Mouse (Mus musculus) bone marrow, adult 2 months (tissue): ENCODE results near the gene Mmp28. TPM values are rescaled to one million over a fixed set of nuclear protein-coding genes. Genes with fewer than 3 reads are reported as not detected.

Experiments
- H3K27ac ChIP-seq: fragments of 200-500 bp; 2 replicates; pipeline ENCODE4 v1.5.1; 2012; ENCODE audit warnings: low read depth, mild to moderate bottlenecking, control low read depth, inconsistent platforms, low read length; ENCODE audit not compliant: control insufficient read depth, poor library complexity, insufficient read depth
- H3K4me1 ChIP-seq: fragments of 200-500 bp; 2 replicates; pipeline ENCODE4 v1.6.1; 2011; ENCODE audit warnings: low read length; ENCODE audit not compliant: control insufficient read depth, insufficient read depth
- H3K4me3 ChIP-seq: fragments of 200-500 bp; replicated peaks from 2 replicates; pipeline ENCODE3; 2011; ENCODE audit warnings: mild to moderate bottlenecking, low read depth, low read length, control low read depth; ENCODE audit not compliant: control insufficient read depth
- CTCF ChIP-seq: fragments of 200-500 bp; IDR thresholded peaks from 2 replicates; pipeline ENCODE4 v1.5.1; 2011; ENCODE audit warnings: low read length, control low read depth; ENCODE audit not compliant: control insufficient read depth, insufficient read depth
- POLR2A ChIP-seq: fragments of 200-500 bp; IDR thresholded peaks from 2 replicates; pipeline ENCODE4 v1.6.1; 2011; ENCODE audit warnings: low read depth, mild to moderate bottlenecking, control low read depth, low read length, borderline replicate concordance; ENCODE audit not compliant: control insufficient read depth
- WGBS: fragments of 180-500 bp; shearing (Covaris S2); methylation state at CpG from one replicate; pipeline ENCODE4 v1.1.7; 2018; 5-methylcytosine and 5-hydroxymethylcytosine counted together
- polyA plus RNA-seq: library from polyadenylated mRNA; stranded (reverse); fragments of >200 nt; gene quantifications from 2 replicates; pipeline ENCODE4 v1.2.4, GENCODE M21; 2011; ENCODE audit warnings: low replicate concordance; ENCODE audit not compliant: missing spikeins, insufficient read depth, insufficient read length

Gene Mmp28
- polyA plus RNA-seq, 1 experiment = 0.92 TPM

DNA sequence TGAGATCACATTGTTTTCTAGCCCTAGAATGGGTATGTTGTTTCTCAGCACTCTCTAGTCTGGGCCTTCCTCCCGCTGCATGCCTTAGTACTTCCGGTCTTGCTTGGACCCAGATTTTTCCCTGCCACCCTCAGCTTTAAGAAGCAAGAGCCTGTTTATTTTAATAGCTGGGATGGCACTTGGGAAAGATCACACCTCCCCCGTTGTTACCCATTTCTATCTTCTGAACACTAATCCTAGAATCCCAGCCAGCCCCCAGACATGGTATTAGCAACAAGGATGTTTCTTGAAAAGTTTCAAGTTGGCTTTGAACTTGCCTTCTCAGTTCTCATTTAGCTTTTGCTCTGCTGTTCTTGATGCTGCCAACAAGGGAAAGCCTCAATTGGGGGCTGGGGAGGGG lies 56.5 kb downstream of the Mmp28 start:
- Histone ChIP-seq H3K4me1 (no peaks in the 10 kb centered on the region), H3K27ac (no peak overlapping the region), H3K4me3 (no peak overlapping the region)
- WGBS = 67% methylated on average over 3 of the region's 3 CpGs
- TF ChIP-seq CTCF = no peak

DNA sequence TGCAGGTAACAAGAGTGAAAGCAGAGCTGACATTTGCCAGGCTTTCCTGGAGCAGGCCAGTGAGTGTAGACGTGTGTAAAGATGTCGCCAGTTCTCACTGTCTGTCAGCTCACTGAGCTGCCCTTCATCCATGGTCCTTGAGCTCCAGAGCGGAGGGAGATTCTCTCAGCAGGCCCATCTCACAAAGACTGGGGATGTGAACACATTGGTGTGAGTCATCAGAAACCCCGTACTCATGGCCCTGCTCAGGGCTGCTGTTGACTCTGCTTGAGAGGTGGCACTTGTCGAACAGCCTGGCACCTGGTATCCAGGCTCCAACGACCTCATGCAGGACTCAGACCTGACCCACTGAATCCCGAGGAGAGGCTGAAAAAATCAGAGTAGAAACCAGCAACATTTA lies 59.1 kb downstream of the Mmp28 start:
- WGBS = 86% methylated on average over 7 of the region's 7 CpGs
- TF ChIP-seq POLR2A = no peak
- no peak for TF ChIP-seq CTCF
- Histone ChIP-seq H3K4me1 (no peaks in the 10 kb centered on the region), H3K27ac (no peak overlapping the region), H3K4me3 (no peak overlapping the region)

DNA sequence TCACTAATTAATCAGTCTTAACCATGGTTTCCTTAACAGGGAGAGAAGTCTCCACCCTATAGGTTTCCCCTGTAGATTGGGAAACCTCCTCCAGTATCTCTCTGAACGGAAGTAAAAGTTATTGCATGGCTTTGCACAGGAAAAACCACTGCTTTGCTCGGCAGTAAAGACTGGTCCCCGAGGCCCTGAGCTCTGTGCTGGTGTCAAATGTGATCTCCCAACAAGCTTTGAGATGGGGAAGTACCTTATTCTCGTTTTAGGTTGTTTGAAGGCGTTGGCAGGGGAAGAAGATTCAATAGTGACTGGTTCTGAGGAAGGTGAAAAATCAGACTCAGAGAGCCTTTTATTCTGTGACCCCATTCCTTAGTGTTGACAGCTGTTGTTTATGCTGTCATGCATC lies 64.1 kb downstream of the Mmp28 start:
- 38% methylated on average over 5 of the region's 5 CpGs for WGBS
- Histone ChIP-seq H3K27ac (no peak overlapping the region), H3K4me1 (peaks cover 3% of the 10 kb centered on the region), H3K4me3 (no peak overlapping the region)
- TF ChIP-seq CTCF = no peak
- no peak for TF ChIP-seq POLR2A

DNA sequence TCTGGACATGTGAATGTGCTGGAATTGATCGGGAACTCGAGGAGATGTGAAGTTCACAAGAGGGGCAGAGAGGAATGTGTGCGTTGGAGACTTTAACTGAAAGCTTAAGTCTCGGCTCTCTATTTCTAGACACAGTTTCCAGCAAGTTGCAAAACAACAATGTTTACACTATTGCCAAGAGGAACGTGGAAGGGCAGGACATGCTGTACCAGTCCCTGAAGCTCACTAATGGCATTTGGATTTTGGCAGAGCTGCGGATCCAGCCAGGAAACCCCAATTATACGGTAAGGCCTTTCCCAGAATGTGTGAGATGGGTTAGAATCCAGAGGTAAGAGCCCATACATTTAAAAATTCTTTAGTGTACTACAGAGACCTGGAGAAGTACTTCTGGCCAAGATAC lies 65.2 kb downstream of the Mmp28 start:
- no peak overlapping the region for H3K27ac ChIP-seq
- peaks cover 3% of the 10 kb centered on the region for H3K4me1 ChIP-seq
- TF ChIP-seq POLR2A (no peak), CTCF (no peak)
- no peak overlapping the region for H3K4me3 ChIP-seq
- WGBS = 73% methylated on average over 7 of the region's 7 CpGs

DNA sequence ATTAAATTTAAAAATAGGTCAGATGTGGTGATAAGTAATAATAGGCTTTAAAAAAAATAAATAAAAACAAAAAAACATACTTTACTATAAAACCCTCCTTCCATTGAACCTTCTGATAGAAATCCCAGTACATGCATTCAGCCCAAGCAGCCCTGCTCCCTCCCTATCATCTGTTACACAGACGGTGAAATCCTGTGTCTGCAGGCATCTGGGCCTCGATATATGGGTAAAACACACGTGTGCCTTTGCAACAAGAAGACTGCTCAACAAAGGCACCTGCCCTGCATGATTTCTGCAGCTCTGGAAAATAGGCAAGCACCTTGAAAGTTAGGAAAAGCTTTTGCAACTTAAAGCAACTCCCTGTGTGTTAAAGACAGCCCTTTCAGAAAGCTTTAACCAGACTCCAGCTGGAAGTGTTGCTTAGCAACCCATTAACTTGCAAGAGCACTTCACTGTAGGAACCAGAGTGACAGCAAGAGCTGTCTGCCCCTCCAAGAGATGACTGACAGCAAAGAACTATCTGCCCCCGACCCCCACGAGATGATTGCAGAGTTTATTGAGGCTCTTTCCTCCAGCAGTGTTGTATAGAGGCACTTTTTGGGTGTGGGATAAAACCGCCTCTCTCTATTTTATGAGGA lies 68.0 kb downstream of the Mmp28 start:
- TF ChIP-seq CTCF = no peak
- TF ChIP-seq POLR2A = no peak
- no peak overlapping the region for H3K27ac ChIP-seq
- H3K4me1 ChIP-seq = peaks cover 3% of the 10 kb centered on the region
- WGBS = 77% methylated on average over 6 of the region's 6 CpGs
- no peak overlapping the region for H3K4me3 ChIP-seq

DNA sequence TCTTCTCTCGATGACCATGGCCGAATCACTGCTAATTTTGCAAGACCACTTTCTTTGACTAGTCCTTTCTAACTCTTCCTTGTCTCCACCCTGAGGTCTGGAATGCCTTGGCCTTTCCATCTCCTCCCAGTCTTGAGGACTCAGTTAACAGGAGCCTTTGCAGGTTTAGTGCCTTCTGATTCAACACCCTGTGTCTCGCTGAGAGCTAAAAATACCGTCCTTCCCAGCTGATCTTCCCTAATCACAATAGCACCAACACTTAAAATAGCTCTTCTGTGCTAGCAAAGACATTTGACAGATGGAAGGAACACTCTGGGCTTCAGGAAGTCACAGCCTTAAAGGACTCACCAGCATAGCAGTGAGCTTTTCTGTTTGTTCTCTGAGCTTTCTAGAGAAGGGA lies 69.8 kb downstream of the Mmp28 start:
- 87% methylated on average over 4 of the region's 4 CpGs for WGBS

More for the DNA sequence above, 69.8 kb downstream of the Mmp28 start:
- Histone ChIP-seq H3K27ac (no peak overlapping the region), H3K4me3 (no peak overlapping the region), H3K4me1 (peaks cover 2% of the 10 kb centered on the region)
- no peak for TF ChIP-seq POLR2A

Other genes starting within 250 kb of the Mmp28 start
- 24.0 and 30.8 TPM in 2 replicates for gene Slfn14, start 176.3 kb downstream of the Mmp28 start, polyA plus RNA-seq
- 43.7 and 59.2 TPM in 2 replicates for gene Ap2b1, start 164.0 kb downstream of the Mmp28 start, polyA plus RNA-seq
- gene Pex12, start 160.5 kb downstream of the Mmp28 start, polyA plus RNA-seq = 1.6 and 7.3 TPM in 2 replicates
- 0.32 and 1.1 TPM in 2 replicates for gene Rasl10b, start 53.9 kb downstream of the Mmp28 start, polyA plus RNA-seq
- not detected in 2 replicates for gene Gas2l2, start 33.6 kb downstream of the Mmp28 start, polyA plus RNA-seq
- 17.6 and 37.4 TPM in 2 replicates for gene 1700020L24Rik, start 25.4 kb downstream of the Mmp28 start, polyA plus RNA-seq
- 192 and 231 TPM in 2 replicates for gene Taf15, start 10.0 kb upstream of the Mmp28 start, polyA plus RNA-seq
- gene Heatr9, start 59.1 kb upstream of the Mmp28 start, polyA plus RNA-seq = not detected in 2 replicates
- 7.6 and 22.7 TPM in 2 replicates for gene Ccl5, start 67.4 kb upstream of the Mmp28 start, polyA plus RNA-seq
- gene Ccl9, start 115.6 kb upstream of the Mmp28 start, polyA plus RNA-seq = 8.0 and 17.0 TPM in 2 replicates
- gene Ccl6, start 130.0 kb upstream of the Mmp28 start, polyA plus RNA-seq = 88.2 and 218 TPM in 2 replicates
- not detected in 2 replicates for gene Rpl9-ps1, start 182.6 kb upstream of the Mmp28 start, polyA plus RNA-seq
- gene Ccl3, start 186.3 kb upstream of the Mmp28 start, polyA plus RNA-seq = 1.3 and 2.0 TPM in 2 replicates
- gene Ccl4, start 199.5 kb upstream of the Mmp28 start, polyA plus RNA-seq = 1.5 and 2.3 TPM in 2 replicates
- gene Wfdc17, start 240.9 kb upstream of the Mmp28 start, polyA plus RNA-seq = 8.2 and 33.5 TPM in 2 replicates
- not detected in 2 replicates for gene Wfdc18, start 245.9 kb upstream of the Mmp28 start, polyA plus RNA-seq